Comparison of ENCODE assay signal across 25 mouse cellular contexts in the genomic region with DNA sequence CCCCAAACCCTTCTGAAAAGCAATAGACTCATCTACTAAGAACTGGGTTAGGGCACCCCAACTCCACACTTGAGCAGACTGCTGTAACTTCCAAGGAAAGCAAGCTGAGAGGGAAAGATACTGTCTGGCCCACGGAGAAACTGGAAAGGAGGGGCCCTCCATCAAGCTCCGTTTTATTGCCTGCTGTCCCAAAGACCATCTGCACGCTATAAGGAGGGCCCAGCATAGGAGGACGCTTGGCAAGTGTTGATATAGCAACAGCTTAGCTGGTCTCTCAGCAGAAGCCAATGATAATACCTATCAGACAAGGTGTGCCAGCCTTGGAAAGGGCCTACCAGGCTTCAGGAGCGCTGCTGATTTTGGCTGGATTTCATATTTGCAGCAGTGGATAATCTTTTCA. TPM values are rescaled to one million over a fixed set of nuclear protein-coding genes. Genes with fewer than 3 reads are reported as not detected.
DNase-seq lines count a peak whose midpoint lies in the region; ATAC-seq and TF ChIP-seq lines count a peak whose summit lies in the region.
"Had no signal": no experiment of that assay in that cellular context is flagged by ENCODE, and none has a peak within 500 bp of the region (broad histone marks: within the 10 kb centered on the region; RNA-seq: fewer than 3 reads in every experiment).

No protein-coding gene starts in this region.

- no peaks in the 10 kb centered on the region for H3K36me3 ChIP-seq in hindbrain, postnatal 0 days (ENCODE audit: insufficient read depth, low read length)
- H3K36me3 ChIP-seq in hindbrain, embryonic 10.5 days = peaks cover 6% of the 10 kb centered on the region; the same call in 1 of the 2 replicates
- H3K36me3 ChIP-seq: heart, embryonic 12.5 days; heart, embryonic 15.5 days had no signal

- WGBS in cerebellum, adult 2 months = 11% methylated on average over 5 of the region's 5 CpGs
- WGBS in hindbrain, postnatal 0 days = 48% methylated on average over 5 of the region's 5 CpGs
- WGBS in hindbrain, embryonic 10.5 days = 75% methylated on average over 5 of the region's 5 CpGs

- TF ChIP-seq POLR2A in cerebellum, adult 2 months (IDR thresholded peaks at IDR 0.05; ENCODE audit: borderline replicate concordance, insufficient read depth, low read length) = no peak

- no peak overlapping the region for H3K4me2 ChIP-seq in hindbrain, postnatal 0 days (ENCODE audit: low read depth, low read length)
- H3K4me2 ChIP-seq: forebrain, embryonic 13.5 days; heart, embryonic 12.5 days; heart, embryonic 15.5 days; hindbrain, embryonic 14.5 days had no signal

- no peak overlapping the region for H3K9ac ChIP-seq in hindbrain, postnatal 0 days (replicated peaks; ENCODE audit: low read length)
- H3K9ac ChIP-seq: forebrain, embryonic 13.5 days; forebrain, postnatal 0 days; heart, embryonic 12.5 days; heart, embryonic 15.5 days; hindbrain, embryonic 14.5 days had no signal

- peak; percentile 40; the same call in 1 of the 2 replicates for ATAC-seq in hindbrain, postnatal 0 days
- ATAC-seq in frontal cortex, adult (ENCODE audit: low TSS enrichment) = no peak
- ATAC-seq: forebrain, embryonic 13.5 days; forebrain, postnatal 0 days; intestine, postnatal 0 days; Patski had no signal

- H3K9me3 ChIP-seq in hindbrain, postnatal 0 days (ENCODE audit: low read length) = no peaks in the 10 kb centered on the region
- no peaks in the 10 kb centered on the region for H3K9me3 ChIP-seq in hindbrain, embryonic 10.5 days
- H3K9me3 ChIP-seq: forebrain, embryonic 10.5 days; forebrain, embryonic 13.5 days; G1E; heart, embryonic 15.5 days had no signal

- peaks cover 24% of the 10 kb centered on the region for H3K4me1 ChIP-seq in cerebellum, adult 2 months (ENCODE audit: control insufficient read depth, insufficient read depth, low read length)
- no peaks in the 10 kb centered on the region for H3K4me1 ChIP-seq in hindbrain, postnatal 0 days (ENCODE audit: insufficient read depth, low read length)
- peaks cover 16% of the 10 kb centered on the region; the same call in 1 of the 2 replicates for H3K4me1 ChIP-seq in hindbrain, embryonic 10.5 days (replicated peaks)
- H3K4me1 ChIP-seq: forebrain, embryonic 13.5 days; heart, embryonic 12.5 days; heart, embryonic 15.5 days had no signal

- H3K27me3 ChIP-seq in cerebellum, adult 2 months (ENCODE audit: control insufficient read depth, insufficient read depth, low read length) = no peaks in the 10 kb centered on the region
- no peaks in the 10 kb centered on the region for H3K27me3 ChIP-seq in hindbrain, postnatal 0 days (ENCODE audit: insufficient read depth, low read length)
- no peaks in the 10 kb centered on the region for H3K27me3 ChIP-seq in hindbrain, embryonic 10.5 days (ENCODE audit: insufficient read depth, poor library complexity, severe bottlenecking)
- H3K27me3 ChIP-seq: CH12.LX; forebrain, embryonic 13.5 days; heart, embryonic 12.5 days; heart, embryonic 15.5 days; Patski had no signal

- peak; percentile 51 to 71 for DNase-seq in cerebellum, adult 2 months
- no peak for DNase-seq in cerebellum, postnatal 4 days (ENCODE audit: low spot score in 2 of 2)
- no peak for DNase-seq in hindbrain, postnatal 0 days (ENCODE audit: low spot score)
- no peak for DNase-seq in hindbrain, embryonic 10.5 days (ENCODE audit: low spot score)
- DNase-seq in cerebellum, postnatal 10 days = peak; percentile 65 to 67
- DNase-seq in layer of hippocampus, postnatal 10 days (ENCODE audit: low spot score in 2 of 2) = no peak
- DNase-seq: adrenal gland, postnatal 10 days; adrenal gland, postnatal 36 days; B cell, adult 2 months; forebrain, postnatal 0 days; gastrocnemius, postnatal 25 days; heart, adult 18-20 months; heart, postnatal 10 days; heart, postnatal 36 days; kidney, adult 2 months had no signal

- TF ChIP-seq CTCF in cerebellum, adult 2 months (IDR thresholded peaks at IDR 0.05; ENCODE audit: borderline replicate concordance, insufficient read depth, low read depth, low read length) = no peak
- TF ChIP-seq CTCF in hindbrain, postnatal 0 days (IDR thresholded peaks at IDR 0.05; ENCODE audit: low read depth) = no peak

- H3K27ac ChIP-seq in cerebellum, adult 2 months (ENCODE audit: insufficient read depth, low read length) = 0 out of 2 replicates have a peak overlapping the region, but pooled peaks have one; percentile 39
- H3K27ac ChIP-seq in hindbrain, postnatal 0 days = no peak overlapping the region
- H3K27ac ChIP-seq in hindbrain, embryonic 10.5 days = no peak overlapping the region
- H3K27ac ChIP-seq: forebrain, embryonic 10.5 days; forebrain, embryonic 13.5 days; heart, embryonic 15.5 days; hindbrain, embryonic 14.5 days had no signal

- no peak overlapping the region for H3K4me3 ChIP-seq in cerebellum, adult 2 months (replicated peaks; ENCODE audit: insufficient read depth, low read depth, low read length)
- no peak overlapping the region for H3K4me3 ChIP-seq in hindbrain, postnatal 0 days (ENCODE audit: low read length)
- H3K4me3 ChIP-seq in hindbrain, embryonic 10.5 days = no peak overlapping the region
- H3K4me3 ChIP-seq: forebrain, embryonic 10.5 days; forebrain, embryonic 13.5 days; heart, embryonic 12.5 days; heart, embryonic 15.5 days had no signal

RNA-seq across cellular contexts. Expression of a gene that starts 8.4 kb away (rescaled TPM):
- 19.6 and 23.5 TPM in 2 replicates for polyA plus RNA-seq in cerebellum, adult 2 months (2012; rRNA removed)
- total RNA-seq in hindbrain, postnatal 0 days (2014; rRNA removed) = 13.4 and 14.8 TPM in 2 replicates
- polyA plus RNA-seq in hindbrain, postnatal 0 days (2015; fragmentation: Nextera tagmentation; extraction: Ambion mirVana) = 5.0 and 6.4 TPM in 2 replicates
- polyA plus RNA-seq in hindbrain, embryonic 10.5 days (2016; fragmentation: Nextera tagmentation; extraction: Ambion mirVana) = 7.3 and 8.4 TPM in 2 replicates
- total RNA-seq in layer of hippocampus, postnatal 10 days (2021) = 10 to 100 TPM; 49.0 to 49.8 TPM

RNA-seq across cellular contexts. Expression of a gene that starts 43.0 kb away (rescaled TPM):
- polyA plus RNA-seq in cerebellum, adult 2 months (2012; rRNA removed) = 5.7 and 7.3 TPM in 2 replicates
- 21.2 and 139 TPM in 2 replicates for total RNA-seq in hindbrain, postnatal 0 days (2014; rRNA removed)
- 13.9 and 15.1 TPM in 2 replicates for polyA plus RNA-seq in hindbrain, postnatal 0 days (2015; fragmentation: Nextera tagmentation; extraction: Ambion mirVana)
- 0.48 and 1.3 TPM in 2 replicates for polyA plus RNA-seq in hindbrain, embryonic 10.5 days (2016; fragmentation: Nextera tagmentation; extraction: Ambion mirVana)
- total RNA-seq in layer of hippocampus, postnatal 10 days (2021) = 1 to 10 TPM; 5.9 to 6.0 TPM
- total RNA-seq: CH12.LX, G1E had no signal

RNA-seq across cellular contexts. Expression of a gene that starts 45.8 kb away (rescaled TPM):
- 102 and 111 TPM in 2 replicates for polyA plus RNA-seq in cerebellum, adult 2 months (2012; rRNA removed)
- total RNA-seq in hindbrain, postnatal 0 days (2014; rRNA removed) = 46.3 and 58.3 TPM in 2 replicates
- 94.7 and 96.8 TPM in 2 replicates for polyA plus RNA-seq in hindbrain, postnatal 0 days (2015; fragmentation: Nextera tagmentation; extraction: Ambion mirVana)
- 66.4 and 76.6 TPM in 2 replicates for polyA plus RNA-seq in hindbrain, embryonic 10.5 days (2016; fragmentation: Nextera tagmentation; extraction: Ambion mirVana)
- 10 to 100 TPM; 49.2 to 52.3 TPM for total RNA-seq in layer of hippocampus, postnatal 10 days (2021)
- total RNA-seq: CH12.LX had no signal

Comparison
In these comparisons a context has a peak if more than half of its experiments do, and no peak if none do; other contexts are left out.
1. DNase-seq: peak in cerebellum, adult 2 months (2 of 2) and cerebellum, postnatal 10 days (2 of 2); none in cerebellum, postnatal 4 days (0 of 2), hindbrain, postnatal 0 days (single experiment), hindbrain, embryonic 10.5 days (single experiment) and layer of hippocampus, postnatal 10 days (0 of 2).